Mouse (Mus musculus) ES-CJ7 (cell line): ENCODE measurements around the gene Mymx.

Source experiments
- DNase-seq: peaks from one replicate; pipeline ENCODE4 v3.0.0; 2011; ENCODE audit warnings: low read depth, low spot score

Gene Mymx

GRCm38 (mm10) chr17:45551816-45552451 is 50.0 kb downstream of the Mymx start:
- peak; percentile 85 for DNase-seq

- DNase-seq, result no peak
These were observed 50.6 kb downstream of the Mymx start for GRCm38 (mm10) chr17:45551249-45551796.
